Mouse (Mus musculus): Measurements from ENCODE around the gene Wfdc13.
"Not testable (repeated sequence)": the region's sequence is repeated elsewhere in the genome, so short reads cannot be mapped to it uniquely, and the experiment has no call there.

Gene Wfdc13

GRCm38 (mm10) chr2:164716194-164716786 is 31.4 kb downstream of the Wfdc13 start:
- DNase-seq (ENCODE audit: low read depth, low spot score) = not testable (repeated sequence)

GRCm38 (mm10) chr2:164723276-164723675 is 38.4 kb downstream of the Wfdc13 start:
- no peak for DNase-seq (ENCODE audit: low read depth, low spot score)

- DNase-seq (ENCODE audit: low read depth, low spot score) = peak; percentile 67
Measured at GRCm38 (mm10) chr2:164725895-164726619, 41.1 kb downstream of the Wfdc13 start.

GRCm38 (mm10) chr2:164731719-164732118 is 46.8 kb downstream of the Wfdc13 start:
- DNase-seq (ENCODE audit: low read depth, low spot score) = no peak

GRCm38 (mm10) chr2:164733259-164733658 is 48.4 kb downstream of the Wfdc13 start:
- DNase-seq (ENCODE audit: low read depth, low spot score) = no peak

- DNase-seq (ENCODE audit: low read depth, low spot score) = no peak
Measured at GRCm38 (mm10) chr2:164734839-164735238, 49.9 kb downstream of the Wfdc13 start.

GRCm38 (mm10) chr2:164735446-164735845 is 50.5 kb downstream of the Wfdc13 start:
- DNase-seq (ENCODE audit: low read depth, low spot score) = peak; percentile 26

Data from brain, adult 2 months (tissue).